Mouse (Mus musculus) adrenal gland, postnatal 36 days (tissue): ENCODE measurements around the gene Gm10591. TPM values are rescaled to one million over a fixed set of nuclear protein-coding genes. Genes with fewer than 3 reads are reported as not detected.
"Not testable (repeated sequence)": the region's sequence is repeated elsewhere in the genome, so short reads cannot be mapped to it uniquely, and the experiment has no call there.

ENCODE experiments used
- DNase-seq, 2 experiments: peaks; one replicate each; pipeline ENCODE4 v3.0.0; 2021; ENCODE audit warnings: mixed read lengths in 1 of 2
- long read RNA-seq, 2 experiments: library from polyadenylated mRNA; stranded (forward); transcript quantifications; one replicate each; pipeline ENCODE4 v2.0.0; 2021; ENCODE audit warnings: borderline sequencing depth in 2 of 2
- total RNA-seq, 2 experiments: library from RNA; stranded (reverse); gene quantifications; 2 replicates each; pipeline ENCODE4 v1.2.3; 2021

The Gm10591 gene
- not detected for total RNA-seq
- long read RNA-seq, experiment 1: 0 reads
- long read RNA-seq, experiment 2: 0 reads

DNA sequence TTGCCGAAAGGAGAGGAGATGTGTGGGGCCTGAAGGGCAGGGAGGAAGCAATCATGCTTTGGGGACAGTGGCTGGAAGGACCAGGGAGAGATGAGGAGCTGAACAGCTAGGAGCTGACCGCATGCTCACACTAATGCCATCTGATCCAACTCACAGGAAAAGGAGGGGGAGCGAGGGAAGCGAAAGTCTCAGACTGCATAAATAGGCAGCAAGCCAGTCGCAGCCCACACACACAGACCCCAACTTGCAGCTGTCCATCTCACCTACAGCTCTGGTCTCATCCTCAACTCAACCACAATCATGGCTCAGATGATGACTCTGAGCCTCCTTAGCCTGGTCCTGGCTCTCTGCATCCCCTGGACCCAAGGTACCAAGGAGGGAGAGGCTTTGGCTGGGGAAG lies at the start of gene Gm10591:
Gene Gm10591 (plus strand): TSS at position 301 of the 400 bp plus-strand sequence.
- DNase-seq: not testable (repeated sequence)

GRCm38 (mm10) chr4:42629419-42629818 lies 17.4 kb downstream of the Gm10591 start, which contains the start of gene Gm2564:
Gm2564 (plus strand) TSS chr4:42629719.
- DNase-seq: not testable (repeated sequence)

DNA sequence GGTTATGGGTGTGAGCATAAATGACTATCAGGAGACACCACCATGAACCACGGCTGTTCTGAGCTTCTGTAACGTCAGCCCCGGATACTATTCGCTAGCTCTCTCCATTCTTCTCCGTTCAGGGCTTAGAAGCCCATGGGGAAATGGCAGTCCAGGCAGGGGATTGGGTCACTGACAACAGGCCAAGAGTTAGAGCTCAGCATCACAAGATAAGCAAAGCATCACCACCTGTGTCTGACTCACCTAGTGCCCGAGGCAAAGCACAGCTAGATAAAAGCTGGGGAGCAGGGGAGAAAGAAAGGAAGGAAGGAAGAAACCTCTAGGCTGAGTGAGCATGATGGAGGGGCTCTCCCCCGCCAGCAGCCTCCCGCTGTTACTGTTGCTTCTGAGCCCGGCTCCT lies 43.0 kb downstream of the Gm10591 start, which contains the start of gene Ccl27b:
Gene Ccl27b (plus strand): TSS at position 301 of the 400 bp plus-strand sequence.
- not testable (repeated sequence) for DNase-seq

DNA sequence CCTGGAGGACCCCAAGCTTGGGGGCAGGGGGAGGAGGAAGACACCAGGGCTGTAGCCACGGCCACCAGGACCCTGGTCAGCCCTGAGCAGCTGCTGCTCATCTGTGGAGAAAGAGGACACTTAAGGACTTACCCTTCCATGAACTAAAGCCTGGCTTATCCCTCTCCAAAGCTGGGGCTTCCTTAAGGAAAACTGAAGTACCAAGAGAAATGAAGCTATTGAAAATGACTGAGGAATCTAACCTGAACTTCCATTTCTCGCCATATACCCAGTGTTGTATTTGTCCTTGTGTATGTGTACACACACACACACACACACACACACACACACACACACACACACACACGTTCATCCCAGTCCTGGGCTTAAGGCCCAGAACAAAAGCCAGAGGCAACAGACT lies 49.8 kb downstream of the Gm10591 start, which contains the start of gene Il11ra2:
Gene Il11ra2 (minus strand): TSS at position 101 of the 400 bp plus-strand sequence.
- DNase-seq: not testable (repeated sequence)

Other genes with a start within 250 kb of the Gm10591 start
- not detected for gene Gm21586, start 172.8 kb upstream of the Gm10591 start, total RNA-seq
- gene Gm2163, start 145.4 kb upstream of the Gm10591 start, total RNA-seq: under 1 TPM; 0.30 to 0.33 TPM
- not detected for gene Fam205a2, start 84.0 kb upstream of the Gm10591 start, total RNA-seq
- gene Gm2564, start 17.5 kb downstream of the Gm10591 start, total RNA-seq: 10 to 100 TPM in 1 of 2 experiments, 1 to 10 TPM in 1; 8.9 to 11.1 TPM
- gene Ccl27b, start 43.1 kb downstream of the Gm10591 start, total RNA-seq: 1 to 10 TPM; 3.7 to 8.7 TPM
- not detected for gene Il11ra2, start 49.7 kb downstream of the Gm10591 start, total RNA-seq
- gene 4930578G10Rik, start 123.3 kb downstream of the Gm10591 start, total RNA-seq: under 1 TPM in 1 of 2 experiments, not detected in 1; 0.40 TPM
- 1 to 10 TPM; 2.4 to 2.9 TPM for gene Ccl19, start 144.4 kb downstream of the Gm10591 start, total RNA-seq
- 1 to 10 TPM; 2.7 to 5.5 TPM for gene Ccl21a, start 161.8 kb downstream of the Gm10591 start, total RNA-seq
- gene Fam205a1, start 241.7 kb downstream of the Gm10591 start, total RNA-seq: not detected
- gene Gm12394, start 244.6 kb downstream of the Gm10591 start, total RNA-seq: under 1 TPM; 0.16 to 0.20 TPM